Mouse (Mus musculus) intestine, embryonic 16.5 days (tissue): ENCODE data around the gene Wdfy3. TPM values are rescaled to one million over a fixed set of nuclear protein-coding genes. Genes with fewer than 3 reads are reported as not detected.
"Not testable (repeated sequence)": the region's sequence is repeated elsewhere in the genome, so short reads cannot be mapped to it uniquely, and the experiment has no call there.

Experiments used
- ATAC-seq: fragments of 200-750 bp; cut with Nextera tagmentation; 2 replicates; pipeline ENCODE4 v1.8.0; 2017; ENCODE audit warnings: moderate TSS enrichment, moderate library complexity
- H3K27ac ChIP-seq: fragments of 300-500 bp; sonication (generic); 2 replicates; pipeline ENCODE4 v1.5.1; 2014; ENCODE audit warnings: mild to moderate bottlenecking, low read length
- H3K27me3 ChIP-seq: fragments of 300-500 bp; sonication (generic); replicated peaks from 2 replicates; pipeline ENCODE4 v1.6.1; 2014; ENCODE audit warnings: low read length, control low read depth, mixed read lengths; ENCODE audit not compliant: control insufficient read depth, insufficient read depth
- H3K36me3 ChIP-seq: fragments of 300-500 bp; sonication (generic); 2 replicates; pipeline ENCODE4 v1.6.1; 2014; ENCODE audit warnings: low read length, control low read depth; ENCODE audit not compliant: control insufficient read depth, insufficient read depth
- H3K4me1 ChIP-seq: fragments of 300-500 bp; sonication (generic); 2 replicates; pipeline ENCODE4 v1.6.1; 2014; ENCODE audit warnings: low read length, control low read depth, mixed read lengths; ENCODE audit not compliant: control insufficient read depth, insufficient read depth
- H3K4me2 ChIP-seq: fragments of 300-500 bp; sonication (generic); 2 replicates; pipeline ENCODE4 v1.6.1; 2014; ENCODE audit warnings: low read depth, low read length, control low read depth
- H3K4me3 ChIP-seq: fragments of 300-500 bp; sonication (generic); 2 replicates; pipeline ENCODE4 v1.5.1; 2014; ENCODE audit warnings: mild to moderate bottlenecking, low read length
- H3K9ac ChIP-seq: fragments of 300-500 bp; sonication (generic); 2 replicates; pipeline ENCODE4 v1.6.1; 2014; ENCODE audit warnings: low read depth, low read length
- H3K9me3 ChIP-seq: fragments of 300-500 bp; sonication (generic); 2 replicates; pipeline ENCODE4 v1.6.1; 2016; ENCODE audit warnings: low read length, control low read depth; ENCODE audit not compliant: control insufficient read depth
- WGBS: fragments of 180-500 bp; shearing (Covaris S2); extraction: QIAGEN DNeasy Blood & Tissue Kit; methylation state at CpG from one replicate; pipeline ENCODE4 v1.1.7; 2014; 5-methylcytosine and 5-hydroxymethylcytosine counted together
- polyA plus RNA-seq: library from polyadenylated mRNA; unstranded; fragments of >200 nt; fragmentation: Nextera tagmentation; extraction: Ambion mirVana; gene quantifications from 2 replicates; pipeline ENCODE4 v1.2.1, GENCODE M21; 2015

The Wdfy3 gene
- polyA plus RNA-seq, 1 experiment from 2014 or later, result 7.5 TPM

DNA sequence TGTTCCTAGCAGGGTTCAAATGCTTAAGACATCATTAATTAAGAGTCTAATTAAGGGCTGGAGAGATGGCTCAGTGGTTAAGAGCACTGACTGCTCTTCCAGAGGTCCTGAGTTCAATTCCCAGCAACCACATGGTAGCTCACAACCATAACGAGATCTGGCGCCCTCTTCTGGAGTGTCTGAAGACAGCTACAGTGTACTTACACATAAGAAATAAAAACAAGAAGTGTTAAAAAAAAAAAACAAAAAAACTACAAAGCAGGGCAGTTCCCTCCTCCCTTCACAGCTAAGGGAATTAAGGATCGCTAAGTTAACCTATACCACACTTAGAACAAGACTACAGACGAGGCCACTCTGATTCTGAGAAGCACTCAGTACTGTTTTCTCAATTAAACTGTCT lies 97.1 kb downstream of the Wdfy3 start:
- not testable (repeated sequence) for H3K36me3 ChIP-seq, H3K9ac ChIP-seq
- WGBS, result 68% methylated on average over 4 of the region's 4 CpGs

DNA sequence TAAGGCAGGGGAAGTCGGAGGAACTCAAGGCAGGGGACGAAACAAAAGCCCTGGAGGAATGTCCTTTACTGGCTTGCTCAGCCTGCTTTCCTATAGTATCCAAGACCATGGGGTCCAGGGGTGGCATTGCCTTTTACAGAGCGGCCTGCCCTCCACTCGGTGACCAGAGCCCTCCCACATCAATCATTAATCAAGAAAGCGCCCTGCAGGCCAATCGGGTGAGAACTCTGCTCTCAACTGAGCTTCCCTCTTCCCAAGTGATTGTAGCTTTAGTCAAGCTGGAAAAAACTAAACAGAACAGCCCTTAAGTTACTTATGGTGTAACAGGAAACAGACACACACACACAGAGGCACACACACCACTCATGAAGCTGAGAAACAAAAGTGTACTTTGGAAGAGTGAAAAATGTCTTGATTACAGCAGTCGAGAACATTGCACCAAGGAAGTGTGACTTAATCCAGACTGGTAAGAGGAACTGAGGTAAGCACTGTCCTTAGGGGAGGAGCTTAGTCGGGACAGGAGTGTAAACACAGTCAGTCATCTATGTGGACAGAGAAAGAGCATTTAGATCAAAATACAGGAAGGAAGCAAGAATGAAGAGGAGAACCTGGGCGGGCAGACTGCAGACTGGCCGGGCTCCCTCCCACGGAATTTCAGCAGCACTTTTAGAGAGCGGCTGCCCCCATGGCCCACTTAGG lies 101.4 kb downstream of the Wdfy3 start:
- Histone ChIP-seq H3K4me3 (peak overlapping the region; percentile 20), H3K27me3 (no peaks in the 10 kb centered on the region), H3K27ac (peak overlapping the region; percentile 82), H3K9me3 (no peaks in the 10 kb centered on the region), H3K9ac (0 out of 2 replicates have a peak overlapping the region, but pooled peaks have one; percentile 21), H3K4me2 (peak overlapping the region; percentile 38), H3K36me3 (no peaks in the 10 kb centered on the region), H3K4me1 (peaks cover 20% of the 10 kb centered on the region)
- peak; percentile 92 for ATAC-seq
- 24% methylated on average over 12 of the region's 12 CpGs for WGBS

More for the DNA sequence above, 97.1 kb downstream of the Wdfy3 start:
- not testable (repeated sequence) for H3K27ac ChIP-seq, H3K4me2 ChIP-seq, ATAC-seq, H3K9me3 ChIP-seq, H3K4me3 ChIP-seq, H3K27me3 ChIP-seq
- peaks cover 18% of the 10 kb centered on the region for H3K4me1 ChIP-seq

DNA sequence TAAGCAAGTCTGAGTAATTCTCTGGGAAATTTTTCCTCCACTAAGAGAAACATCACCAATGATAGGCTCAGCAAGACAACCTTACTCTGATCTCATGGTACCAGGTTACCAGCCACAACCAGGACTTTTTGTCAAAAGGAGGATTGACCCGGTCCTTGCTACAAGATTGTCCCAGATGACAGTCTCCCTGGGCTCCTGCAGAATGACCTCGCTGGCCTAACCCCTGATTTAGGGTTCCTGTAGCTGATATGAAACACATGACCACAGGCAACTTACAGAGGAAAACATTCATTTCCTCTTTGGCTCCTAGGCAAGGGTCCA lies 101.9 kb downstream of the Wdfy3 start:
- peaks cover 20% of the 10 kb centered on the region for H3K4me1 ChIP-seq
- H3K36me3 ChIP-seq, result no peaks in the 10 kb centered on the region
- no peak overlapping the region for H3K9ac ChIP-seq
- no peak for ATAC-seq
- H3K27ac ChIP-seq, result peak overlapping the region; percentile 82
- H3K9me3 ChIP-seq, result no peaks in the 10 kb centered on the region
- H3K4me2 ChIP-seq, result peak overlapping the region; percentile 38
- 42% methylated on average over 2 of the region's 2 CpGs for WGBS
- H3K4me3 ChIP-seq, result no peak overlapping the region
- no peaks in the 10 kb centered on the region for H3K27me3 ChIP-seq

DNA sequence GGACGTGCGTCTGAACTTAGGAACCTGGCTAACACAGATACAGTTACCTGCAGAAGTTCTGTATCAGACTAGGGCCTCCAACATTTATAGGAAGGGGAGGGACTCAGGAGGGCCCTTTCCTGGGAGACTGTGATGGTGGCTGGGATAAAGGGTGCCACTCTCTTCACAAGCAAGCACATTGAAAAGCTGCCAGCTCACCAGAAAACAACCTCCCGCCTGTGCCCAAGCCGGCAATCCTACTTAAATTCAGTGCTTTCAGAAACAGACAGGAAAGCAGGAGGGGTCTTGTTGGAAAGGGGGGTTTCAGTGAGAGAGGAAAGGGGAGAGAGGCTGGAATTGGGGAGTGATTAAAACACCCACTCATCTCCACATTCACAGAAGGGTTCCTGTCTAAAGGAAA lies 106.9 kb downstream of the Wdfy3 start:
- no peak overlapping the region for H3K4me3 ChIP-seq
- H3K9ac ChIP-seq, result no peak overlapping the region
- no peaks in the 10 kb centered on the region for H3K9me3 ChIP-seq
- no peak overlapping the region for H3K27ac ChIP-seq
- H3K36me3 ChIP-seq, result peaks cover 6% of the 10 kb centered on the region; the same call in 1 of the 2 replicates
- WGBS, result 78% methylated on average over 4 of the region's 4 CpGs
- peaks cover 5% of the 10 kb centered on the region for H3K4me1 ChIP-seq
- ATAC-seq, result no peak
- H3K27me3 ChIP-seq, result no peaks in the 10 kb centered on the region
- no peak overlapping the region for H3K4me2 ChIP-seq

DNA sequence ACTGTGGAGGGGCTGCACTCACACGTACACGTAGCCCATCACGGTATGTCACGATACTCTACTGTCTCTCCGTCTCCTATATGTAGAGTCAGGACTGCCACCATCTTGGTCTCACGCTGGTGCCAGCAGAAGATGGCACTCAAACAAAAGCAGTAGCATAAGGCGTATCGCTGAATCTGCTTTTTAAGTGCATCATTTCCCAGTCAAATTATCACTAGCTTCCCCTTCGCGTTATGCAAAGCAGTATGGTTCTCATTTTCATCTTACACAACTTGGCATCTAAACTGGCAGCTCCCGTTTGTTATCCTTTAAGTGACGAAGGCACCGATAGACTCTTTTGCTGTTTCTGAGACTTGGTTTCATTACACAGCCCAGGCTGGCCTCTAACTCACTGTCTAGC lies 110.4 kb downstream of the Wdfy3 start:
- Histone ChIP-seq H3K27ac (no peak overlapping the region), H3K36me3 (peaks cover 9% of the 10 kb centered on the region), H3K27me3 (no peaks in the 10 kb centered on the region), H3K9me3 (no peaks in the 10 kb centered on the region), H3K9ac (no peak overlapping the region), H3K4me1 (no peaks in the 10 kb centered on the region), H3K4me3 (no peak overlapping the region), H3K4me2 (no peak overlapping the region)
- WGBS, result 96% methylated on average over 13 of the region's 13 CpGs
- ATAC-seq, result no peak

DNA sequence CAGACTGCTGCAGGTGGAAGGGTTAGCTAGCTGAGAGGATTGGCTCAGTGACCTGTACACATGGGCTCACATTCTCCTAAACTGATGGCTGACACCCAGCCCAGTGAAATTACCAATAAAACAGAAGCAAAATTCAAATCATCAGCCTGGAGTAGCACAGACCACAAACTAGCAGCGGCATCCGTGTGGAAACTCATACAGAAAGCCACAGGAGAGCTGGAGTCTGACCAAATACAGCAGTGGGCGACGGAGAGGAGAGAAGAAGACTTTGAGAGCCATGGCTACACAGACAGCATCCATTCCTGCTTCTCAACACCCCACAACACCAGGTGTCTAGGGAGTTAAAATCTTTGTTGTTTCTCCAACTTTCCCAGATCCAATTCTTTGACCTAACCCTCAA lies 110.8 kb downstream of the Wdfy3 start:
- no peak for ATAC-seq
- Histone ChIP-seq H3K4me3 (no peak overlapping the region), H3K4me1 (no peaks in the 10 kb centered on the region), H3K9me3 (no peaks in the 10 kb centered on the region), H3K9ac (no peak overlapping the region), H3K27me3 (no peaks in the 10 kb centered on the region), H3K4me2 (no peak overlapping the region), H3K36me3 (peaks cover 9% of the 10 kb centered on the region), H3K27ac (no peak overlapping the region)
- 97% methylated on average over 4 of the region's 4 CpGs for WGBS

DNA sequence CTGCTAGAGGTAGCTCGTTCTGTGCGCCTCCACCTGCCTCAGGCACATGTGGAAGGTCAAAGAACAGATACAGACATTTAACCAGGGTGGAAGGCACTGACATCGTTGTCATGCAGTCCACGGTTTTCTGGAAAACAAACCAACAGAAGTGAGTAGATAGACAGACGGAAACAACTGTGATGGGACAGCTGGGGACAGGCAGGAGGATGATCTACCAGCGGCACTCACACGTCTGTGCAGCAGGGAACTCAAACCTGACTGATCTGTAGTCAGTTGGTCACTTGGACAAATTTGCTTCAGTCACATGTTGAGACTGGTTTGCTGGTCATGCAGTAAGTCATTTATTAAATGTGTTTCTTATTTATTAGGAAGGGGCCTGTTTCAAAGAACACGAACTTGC lies 112.3 kb downstream of the Wdfy3 start:
- Histone ChIP-seq H3K36me3 (peaks cover 9% of the 10 kb centered on the region), H3K9me3 (no peaks in the 10 kb centered on the region), H3K4me2 (no peak overlapping the region), H3K9ac (no peak overlapping the region), H3K4me3 (no peak overlapping the region), H3K27me3 (no peaks in the 10 kb centered on the region), H3K4me1 (no peaks in the 10 kb centered on the region), H3K27ac (no peak overlapping the region)
- WGBS, result 79% methylated on average over 8 of the region's 8 CpGs
- no peak for ATAC-seq

DNA sequence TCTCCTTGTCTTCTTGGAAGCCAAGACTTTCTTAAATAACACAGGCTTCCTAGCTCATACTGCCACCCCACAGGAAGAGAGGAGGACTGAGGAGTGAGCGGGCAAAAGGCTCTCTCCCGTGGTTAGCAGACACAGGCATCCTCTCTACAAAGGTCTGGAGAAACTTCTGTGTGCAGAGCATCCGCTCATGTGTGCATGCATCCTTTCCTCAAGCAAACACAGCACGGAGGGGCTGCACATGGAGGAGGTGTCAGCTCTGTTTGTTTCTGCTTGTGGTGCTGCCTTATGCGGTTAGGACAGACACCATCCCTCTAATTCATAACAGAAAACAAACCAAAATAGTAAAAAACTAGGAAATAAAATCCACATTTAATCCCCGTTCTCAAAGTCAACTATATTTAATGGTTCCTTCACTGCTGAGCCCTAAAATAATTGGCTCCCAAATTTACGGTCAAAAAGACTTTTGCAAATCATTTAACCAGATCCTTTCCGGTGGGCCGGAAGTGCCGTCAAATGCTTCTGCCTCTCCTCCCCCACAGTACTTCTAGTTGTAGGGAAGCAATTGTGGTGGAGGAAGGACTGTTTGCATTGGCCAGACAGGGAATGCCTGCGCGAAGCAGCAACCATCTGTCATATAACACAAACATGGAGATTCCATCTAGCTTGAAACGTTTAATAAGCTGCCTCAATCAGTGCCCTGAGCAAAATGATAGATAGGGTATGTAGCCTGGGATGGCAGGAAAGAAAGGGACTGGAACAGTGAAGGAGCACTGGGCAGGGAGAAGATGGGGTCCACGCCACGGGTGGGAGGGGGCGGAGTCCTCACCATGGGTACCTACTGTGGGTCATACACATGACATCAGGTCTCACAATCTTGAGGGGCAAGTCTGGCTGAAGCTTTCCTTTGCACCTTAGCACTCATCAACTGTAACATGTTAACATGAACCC lies 115.1 kb downstream of the Wdfy3 start:
- no peak overlapping the region for H3K4me3 ChIP-seq
- peaks cover 9% of the 10 kb centered on the region for H3K36me3 ChIP-seq
- ATAC-seq, result no peak
- H3K9ac ChIP-seq, result no peak overlapping the region
- H3K27me3 ChIP-seq, result no peaks in the 10 kb centered on the region
- 53% methylated on average over 16 of the region's 16 CpGs for WGBS
- H3K4me2 ChIP-seq, result no peak overlapping the region
- H3K27ac ChIP-seq, result no peak overlapping the region
- H3K4me1 ChIP-seq, result no peaks in the 10 kb centered on the region
- H3K9me3 ChIP-seq, result no peaks in the 10 kb centered on the region

DNA sequence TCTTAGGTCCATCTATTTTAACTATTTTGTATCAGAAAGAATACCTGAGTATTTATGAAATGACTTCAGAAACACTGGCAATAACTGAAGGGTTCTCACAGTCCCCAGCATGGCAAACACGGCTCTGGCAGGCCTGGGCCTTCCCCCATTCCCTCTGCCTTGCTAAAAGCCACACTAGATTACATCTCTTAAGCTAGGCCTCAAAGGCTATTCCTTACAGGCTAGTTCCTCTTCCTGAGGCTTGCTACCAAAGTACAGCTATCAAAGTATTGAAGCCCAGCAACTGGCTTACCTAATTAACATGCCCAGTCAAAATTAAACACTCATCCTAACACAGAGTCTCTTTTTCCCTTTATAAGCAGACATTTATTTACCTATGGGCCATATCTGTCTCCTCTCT lies 117.8 kb downstream of the Wdfy3 start:
- Histone ChIP-seq H3K27me3 (no peaks in the 10 kb centered on the region), H3K9me3 (no peaks in the 10 kb centered on the region), H3K4me3 (no peak overlapping the region), H3K9ac (no peak overlapping the region), H3K36me3 (peaks cover 12% of the 10 kb centered on the region; the same call in 1 of the 2 replicates), H3K27ac (no peak overlapping the region), H3K4me1 (no peaks in the 10 kb centered on the region), H3K4me2 (no peak overlapping the region)
- no peak for ATAC-seq
- 87% methylated on average over 1 of the region's 1 CpGs for WGBS
